Mouse (Mus musculus) layer of hippocampus, postnatal 36 days (tissue): ENCODE measurements around the gene Smim4. TPM values are rescaled to one million over a fixed set of nuclear protein-coding genes. Genes with fewer than 3 reads are reported as not detected.

Experiments
- DNase-seq, 2 experiments: peaks; one replicate each; pipeline ENCODE4 v3.0.0; 2022
- total RNA-seq, 2 experiments: library from RNA; stranded (reverse); gene quantifications; 2 replicates each; pipeline ENCODE4 v1.2.3; 2021

Smim4 gene
- 10 to 100 TPM; 24.6 to 27.7 TPM for total RNA-seq

DNA sequence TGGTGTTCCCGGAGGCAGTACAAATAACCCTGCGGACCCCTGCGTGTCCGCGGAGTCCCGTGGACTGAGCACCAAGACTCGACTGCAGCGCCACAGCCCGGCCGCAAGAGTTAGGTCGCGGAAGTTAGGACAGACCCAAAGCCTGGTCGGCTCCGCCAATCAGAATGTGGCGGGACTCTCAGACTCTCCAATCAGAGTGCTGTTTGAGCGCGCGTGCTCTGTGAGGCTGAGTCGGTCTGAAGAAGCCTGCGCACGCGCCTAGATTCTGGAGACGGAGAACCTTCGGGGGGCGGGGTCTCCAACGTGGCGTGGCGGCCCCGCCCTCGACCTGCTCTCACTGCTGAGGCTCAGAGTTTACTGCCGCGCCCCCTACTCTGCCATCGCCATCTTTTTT, at the start of gene Smim4:
TSS of gene Smim4 (minus strand) at position 131 of the 394 bp plus-strand sequence.
- DNase-seq: peak; percentile 94 to 95

DNA sequence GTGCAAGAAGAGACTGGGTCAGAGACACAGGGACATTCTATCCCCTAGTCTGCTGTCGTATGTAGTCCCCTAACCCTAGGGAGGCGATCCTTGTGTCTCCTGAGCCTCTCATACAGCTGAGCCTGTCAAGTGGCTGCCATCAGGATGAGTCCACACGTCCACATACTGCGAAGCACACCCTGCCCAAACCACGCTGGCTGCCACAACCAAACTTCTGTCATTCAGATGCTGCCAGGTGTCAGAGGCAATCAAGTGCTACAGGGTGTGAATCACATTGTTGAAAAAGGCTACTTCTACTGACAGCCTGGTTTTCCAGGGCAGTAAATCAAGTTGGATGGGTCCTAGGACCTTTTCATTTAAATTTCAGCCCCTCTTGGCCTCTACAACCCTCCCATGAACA, 49.0 kb upstream of the Smim4 start:
- no peak for DNase-seq

DNA sequence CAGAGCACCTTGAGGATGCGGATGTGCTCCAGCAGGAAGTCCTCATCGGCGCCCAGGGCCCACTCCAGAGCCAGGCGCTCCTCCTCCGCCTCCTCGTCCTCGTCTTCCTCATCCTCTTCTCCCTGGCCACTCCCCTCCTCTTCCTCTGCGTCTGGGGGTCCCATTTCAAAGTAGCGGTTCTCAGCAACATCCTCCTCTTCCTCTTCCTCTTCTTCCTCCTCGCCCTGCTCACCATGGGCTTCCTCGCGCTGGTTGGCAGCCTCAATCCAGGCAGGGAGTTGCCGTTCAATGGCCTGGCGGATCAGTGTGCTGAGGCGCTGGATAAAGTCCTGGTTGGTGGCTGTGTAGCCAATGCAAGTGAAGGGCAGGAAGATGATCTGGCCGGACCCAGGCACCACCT, 48.5 kb upstream of the Smim4 start:
- DNase-seq: no peak

DNA sequence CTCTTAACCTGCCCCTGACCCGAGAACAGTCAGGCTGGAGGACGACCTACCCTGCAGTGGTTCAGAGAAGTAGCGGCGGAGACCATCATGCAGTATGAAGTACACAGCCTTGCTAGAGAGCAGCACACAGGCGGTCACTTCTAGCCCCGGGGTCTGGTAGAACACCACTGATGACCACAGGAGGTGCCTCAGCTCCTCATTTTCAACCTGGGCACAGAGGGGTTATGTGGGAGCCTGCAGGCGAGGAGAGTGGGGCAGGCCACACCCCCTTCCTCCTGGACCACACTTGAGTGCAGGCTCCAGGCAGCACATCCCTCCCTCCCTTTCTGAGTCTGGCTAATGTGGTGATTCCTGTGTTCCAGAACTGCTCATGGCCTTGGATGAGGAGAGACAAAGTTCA, 44.8 kb upstream of the Smim4 start:
- no peak for DNase-seq

DNA sequence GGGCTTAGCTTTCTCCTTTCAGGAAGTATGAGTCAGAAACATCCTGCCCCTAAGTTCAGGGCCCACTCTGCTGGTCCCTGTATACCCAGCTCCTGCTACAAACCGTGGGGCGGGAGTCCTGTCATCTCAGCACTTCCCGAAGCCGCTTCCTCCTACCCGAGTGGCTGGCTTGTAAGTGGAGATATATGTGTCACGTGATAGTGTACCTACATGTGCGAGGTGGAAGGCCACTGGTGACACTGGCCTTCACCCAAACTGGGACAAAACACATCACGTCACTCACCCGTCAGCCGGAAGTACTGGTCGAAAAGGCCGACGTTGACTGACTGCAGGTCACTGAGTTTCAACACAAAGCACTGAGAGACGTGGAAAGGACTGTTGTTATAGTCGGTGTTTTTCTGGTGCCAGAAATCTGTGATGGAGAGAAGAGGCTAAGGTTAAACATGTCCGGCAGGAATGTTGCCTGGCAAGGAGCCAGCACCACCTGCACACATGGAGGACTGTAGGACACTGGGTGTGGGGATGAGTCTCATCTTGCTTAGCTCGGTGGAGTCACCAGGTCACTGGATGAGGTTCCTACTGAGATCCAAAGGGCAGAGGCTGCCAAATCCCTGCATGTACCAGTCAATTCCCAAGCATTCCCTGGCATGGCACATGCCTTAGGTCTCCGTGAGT, 44.2 kb upstream of the Smim4 start:
- no peak for DNase-seq

- DNase-seq: no peak
Measured at GRCm38 (mm10) chr14:31171821-31172220, 43.1 kb upstream of the Smim4 start.

- DNase-seq: no peak
Measured at GRCm38 (mm10) chr14:31171386-31171785, 42.6 kb upstream of the Smim4 start.

DNA sequence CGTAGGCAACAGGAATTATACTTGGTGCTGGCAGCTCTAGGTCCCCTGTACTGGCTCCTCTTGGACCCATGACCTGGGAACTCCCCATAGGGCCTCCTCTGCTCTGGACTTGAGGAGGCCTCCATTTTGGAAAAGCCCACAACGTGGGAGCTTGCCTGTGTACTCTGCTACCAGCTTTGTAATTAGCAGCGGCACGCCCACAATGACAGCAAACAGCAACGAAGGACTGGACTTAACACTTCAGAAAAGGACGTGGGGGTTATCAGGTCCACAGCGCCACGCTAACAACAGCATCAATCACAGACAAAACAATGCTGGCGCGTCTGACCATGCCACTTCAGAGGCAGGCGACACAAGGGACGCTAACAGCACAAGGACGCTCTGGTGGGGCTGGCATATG, 42.2 kb upstream of the Smim4 start:
- no peak for DNase-seq

GRCm38 (mm10) chr14:31169508-31169907, 40.8 kb upstream of the Smim4 start:
- no peak for DNase-seq

DNA sequence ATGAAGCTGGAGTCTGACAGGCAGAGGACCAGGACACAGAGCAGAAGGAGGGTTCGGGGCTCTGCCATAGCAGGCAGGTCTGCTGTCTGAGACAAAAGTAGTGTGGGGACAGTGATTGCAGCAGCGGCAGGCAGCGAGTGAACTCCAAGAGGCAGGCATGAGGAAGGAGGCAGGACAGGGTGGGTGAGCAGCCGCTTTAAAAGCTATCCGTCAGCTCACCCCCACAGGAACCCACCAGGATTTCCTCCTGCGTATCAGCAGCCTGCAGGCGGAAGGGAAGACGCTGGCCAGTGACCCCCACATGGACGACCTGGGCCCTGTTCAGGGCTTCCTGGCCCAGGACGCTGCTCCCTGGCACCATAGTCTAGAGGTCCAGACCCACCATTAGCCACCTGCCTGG, 39.7 kb upstream of the Smim4 start, which contains the start of gene Stab1:
TSS of gene Stab1 (minus strand) at position 217 of the 400 bp plus-strand sequence.
- DNase-seq: no peak

- no peak for DNase-seq
Measured at GRCm38 (mm10) chr14:31166827-31167226, 38.1 kb upstream of the Smim4 start.

DNA sequence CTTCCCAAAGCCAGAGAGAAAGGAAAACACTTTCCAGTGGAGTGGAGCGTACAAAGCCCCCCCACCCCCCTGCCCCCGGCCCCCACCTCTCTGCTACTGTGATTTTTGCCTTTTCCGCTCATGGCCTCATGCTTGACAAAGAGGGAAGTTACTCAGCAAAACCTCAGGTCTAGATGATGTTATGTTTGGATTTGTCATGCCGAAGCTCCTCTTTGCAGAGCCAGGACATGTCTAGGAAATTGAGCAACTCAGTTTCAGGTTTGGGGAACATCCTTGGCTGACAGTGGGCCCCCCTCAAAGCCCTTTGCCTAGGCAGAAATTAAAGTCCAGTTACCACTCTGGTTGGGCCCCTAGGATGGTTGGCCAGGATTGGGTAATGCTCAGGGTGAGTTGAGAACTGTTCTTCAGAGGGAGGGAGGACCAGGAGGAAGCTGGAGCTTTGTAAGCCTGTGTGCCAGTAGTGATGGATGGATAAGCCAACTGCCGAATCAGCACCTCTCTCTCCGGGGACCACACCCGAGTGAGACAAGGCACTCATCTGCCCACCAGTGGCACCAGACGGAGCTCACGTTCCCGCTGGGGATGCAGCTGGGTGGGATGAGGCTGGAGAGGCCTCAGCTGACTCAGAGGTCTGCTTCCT, 37.4 kb upstream of the Smim4 start:
- DNase-seq: no peak

- DNase-seq: no peak
Measured at GRCm38 (mm10) chr14:31165458-31165857, 36.7 kb upstream of the Smim4 start.

- DNase-seq: no peak
Measured at GRCm38 (mm10) chr14:31165010-31165409, 36.3 kb upstream of the Smim4 start.

GRCm38 (mm10) chr14:31164067-31164466, 35.3 kb upstream of the Smim4 start:
- no peak for DNase-seq

GRCm38 (mm10) chr14:31161638-31162037, 32.9 kb upstream of the Smim4 start:
- DNase-seq: no peak

GRCm38 (mm10) chr14:31161191-31161590, 32.4 kb upstream of the Smim4 start:
- no peak for DNase-seq

GRCm38 (mm10) chr14:31160196-31161150, 31.7 kb upstream of the Smim4 start:
- no peak for DNase-seq

GRCm38 (mm10) chr14:31145694-31146093, 16.9 kb upstream of the Smim4 start:
- DNase-seq: no peak

GRCm38 (mm10) chr14:31141011-31141410, 12.3 kb upstream of the Smim4 start:
- no peak for DNase-seq

DNA sequence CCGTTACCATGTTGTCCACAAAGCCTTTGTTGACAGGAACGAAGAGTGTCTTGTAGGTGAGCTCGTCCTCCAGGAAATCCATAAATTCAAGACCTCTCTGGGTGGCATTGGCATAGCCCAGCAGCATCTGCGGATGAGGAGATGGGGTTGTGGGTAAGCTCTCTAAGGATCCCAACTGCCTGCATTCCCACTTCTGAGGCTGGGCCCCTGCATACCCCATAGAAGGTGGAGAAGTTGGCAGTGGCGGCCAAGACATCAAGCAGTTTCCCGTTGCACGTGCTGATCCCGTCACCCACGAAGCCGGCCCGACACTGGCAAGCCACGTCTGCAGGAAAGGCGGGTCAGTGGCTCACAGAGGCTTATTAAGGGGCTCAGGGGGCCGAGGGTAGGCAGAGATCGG, 11.4 kb upstream of the Smim4 start:
- DNase-seq: no peak

GRCm38 (mm10) chr14:31139666-31140065, 10.9 kb upstream of the Smim4 start:
- DNase-seq: no peak

DNA sequence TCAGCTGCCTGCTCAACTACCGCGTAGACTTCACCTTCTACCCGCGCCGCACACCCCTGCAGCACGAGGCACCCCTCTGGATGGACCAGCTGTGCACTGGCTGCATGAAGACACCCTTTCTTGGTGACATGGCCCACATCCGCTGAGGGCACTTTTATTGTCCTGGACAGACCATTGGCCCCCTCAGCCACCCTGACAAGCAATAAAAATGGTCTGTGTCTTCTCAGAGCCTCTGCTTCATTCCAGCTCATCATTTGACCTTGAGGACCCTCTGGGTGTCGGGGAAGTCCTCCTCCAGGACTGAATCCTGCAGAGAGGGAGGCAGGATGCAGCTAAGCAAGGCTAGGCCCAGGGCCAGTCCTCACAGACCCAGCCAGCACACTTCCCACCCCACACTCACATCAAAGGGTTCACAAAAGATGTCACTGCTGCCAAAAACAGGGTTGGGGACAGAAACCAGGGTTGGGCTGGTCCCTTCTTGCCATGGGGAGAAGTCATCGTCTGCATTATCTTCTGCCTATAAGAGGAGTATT, 10.2 kb upstream of the Smim4 start:
- DNase-seq: no peak
